Mouse (Mus musculus): Measurements from ENCODE around the gene Agbl4. TPM values are rescaled to one million over a fixed set of nuclear protein-coding genes. Genes with fewer than 3 reads are reported as not detected.
A peak's percentile ranks its signal among the peaks of the same experiment; 100 is the strongest.

The Agbl4 gene
- total and polyA plus RNA-seq, 3 experiments = not detected

DNA sequence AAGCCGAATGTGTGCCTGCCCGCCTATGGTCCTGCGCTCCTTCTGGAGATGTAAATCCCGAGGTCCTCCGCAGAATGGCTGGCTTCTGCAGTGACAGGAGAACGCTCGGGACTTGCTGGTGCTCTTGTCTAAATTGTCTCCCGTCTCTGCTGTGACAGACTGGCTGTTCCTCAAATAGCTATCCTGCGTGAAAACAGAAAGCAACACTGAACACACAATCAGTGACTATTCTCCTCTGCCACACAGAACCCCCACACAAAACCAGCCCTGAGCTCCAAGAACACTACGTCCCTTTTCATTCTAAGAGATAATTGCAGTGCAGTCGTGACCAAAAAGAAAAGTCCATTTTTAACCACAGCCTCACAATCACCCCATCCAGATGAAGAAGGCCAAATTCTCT lies 929.6 kb downstream of the Agbl4 start:
- Histone ChIP-seq H3K4me3 (ENCODE audit: control insufficient read depth in 1 of 2, insufficient read depth in 1 of 2, low read depth in 2 of 2, low read length in 2 of 2) (no peak overlapping the region), H3K27me3 (ENCODE audit: control insufficient read depth in 1 of 2, insufficient read depth in 2 of 2, low read length in 2 of 2) (no peaks in the 10 kb centered on the region), H3K36me3 (ENCODE audit: control insufficient read depth in 1 of 2, insufficient read depth in 2 of 2, low read length in 2 of 2) (no peaks in the 10 kb centered on the region), H3K79me2 (ENCODE audit: control insufficient read depth, insufficient read depth, low read length, poor library complexity) (no peaks in the 10 kb centered on the region), H3K9ac (ENCODE audit: control insufficient read depth, low read depth, low read length, poor library complexity, severe bottlenecking) (no peak overlapping the region), H3K9me3 (replicated peaks; ENCODE audit: insufficient read depth, low read length) (no peaks in the 10 kb centered on the region), H3K27ac (ENCODE audit: control insufficient read depth, low read depth, low read length) (no peak overlapping the region), H3K4me1 (ENCODE audit: control insufficient read depth in 1 of 2, insufficient read depth in 2 of 2, low read length in 2 of 2) (no peaks in the 10 kb centered on the region)
- TF ChIP-seq ZKSCAN1 (IDR thresholded peaks at IDR 0.05; ENCODE audit: low read depth, low read length) (no peak), TCF12 (IDR thresholded peaks at IDR 0.05; ENCODE audit: low read depth, low read length) (no peak), MAX (IDR thresholded peaks at IDR 0.05; ENCODE audit: low read length) (no peak), SIN3A (IDR thresholded peaks at IDR 0.05; ENCODE audit: low read length) (no peak), ZNF384 (IDR thresholded peaks at IDR 0.05; ENCODE audit: low read depth, low read length) (no peak), TBP (IDR thresholded peaks at IDR 0.05; ENCODE audit: low read depth, low read length) (no peak), UBTF (IDR thresholded peaks at IDR 0.05; ENCODE audit: borderline replicate concordance, insufficient read depth, low read depth, low read length) (no peak), MEF2A (IDR thresholded peaks at IDR 0.05; ENCODE audit: extremely low read depth, insufficient replicate concordance, low read depth, low read length, poor library complexity, severe bottlenecking) (no peak), CHD2 (IDR thresholded peaks at IDR 0.05; ENCODE audit: low read length) (no peak), SMC3 (IDR thresholded peaks at IDR 0.05; ENCODE audit: low read depth, low read length) (no peak)
- DNase-seq (ENCODE audit: low read depth, low spot score) = no peak

DNA sequence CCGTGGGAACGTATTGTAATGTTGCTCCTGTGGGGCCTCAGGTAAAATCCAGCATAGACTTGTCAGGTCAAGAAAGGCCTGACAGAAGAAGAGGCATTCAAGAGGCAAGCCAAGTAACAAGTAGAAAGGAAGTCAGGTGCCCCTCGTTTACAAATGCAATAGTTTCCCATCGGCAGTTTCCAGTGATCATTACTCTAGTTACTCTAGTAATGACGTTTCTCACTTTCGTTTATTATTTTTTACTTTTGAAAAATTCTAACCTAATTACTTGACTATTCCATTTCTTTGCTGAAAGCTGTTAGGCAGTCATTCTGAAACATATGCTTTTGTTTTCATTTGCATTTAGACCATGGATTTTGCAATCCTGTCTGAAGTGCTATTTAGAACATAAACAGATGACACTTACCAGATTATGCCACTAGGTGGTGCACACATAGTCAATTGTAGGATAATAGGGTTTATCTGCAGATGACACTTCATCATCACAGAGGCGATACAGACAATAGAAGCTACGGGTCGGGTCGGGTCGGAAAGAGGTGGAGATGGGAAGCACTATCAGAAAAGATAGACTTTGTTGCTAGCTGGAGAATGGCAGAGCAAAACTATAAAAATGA lies 930.4 kb downstream of the Agbl4 start:
- TF ChIP-seq USF1 (IDR thresholded peaks at IDR 0.05; ENCODE audit: low read depth, low read length) (no peak), TAL1 (IDR thresholded peaks at IDR 0.05; ENCODE audit: low read length) (no peak), MXI1 (IDR thresholded peaks at IDR 0.05; ENCODE audit: low read depth, low read length) (no peak), GABPA (IDR thresholded peaks at IDR 0.05; ENCODE audit: low read depth, low read length) (no peak), RCOR1 (IDR thresholded peaks at IDR 0.05; ENCODE audit: low read depth, low read length) (no peak), POLR2AphosphoS5 (IDR thresholded peaks at IDR 0.05; ENCODE audit: borderline replicate concordance, low read depth, low read length) (no peak), CTCF (IDR thresholded peaks at IDR 0.05 in 2 of 3, conservative IDR thresholded peaks at IDR 0.05 in 1 of 3; ENCODE audit: control insufficient read depth in 1 of 3, insufficient read depth in 1 of 3, low read depth in 2 of 3, low read length in 3 of 3, poor library complexity in 1 of 3, severe bottlenecking in 1 of 3) (peak in 2 of 3 experiments; percentile 11 to 34; a peak in 2 of 6 replicates), MEF2A (IDR thresholded peaks at IDR 0.05; ENCODE audit: extremely low read depth, insufficient replicate concordance, low read depth, low read length, poor library complexity, severe bottlenecking) (no peak), GATA1 (IDR thresholded peaks at IDR 0.05; ENCODE audit: low read depth, low read length) (no peak), CHD2 (IDR thresholded peaks at IDR 0.05; ENCODE audit: low read length) (no peak), SMC3 (IDR thresholded peaks at IDR 0.05; ENCODE audit: low read depth, low read length) (peak; percentile 30), E2F4 (IDR thresholded peaks at IDR 0.05; ENCODE audit: borderline replicate concordance, low read depth, low read length) (no peak), ETS1 (IDR thresholded peaks at IDR 0.05; ENCODE audit: low read depth, low read length) (no peak), TCF12 (IDR thresholded peaks at IDR 0.05; ENCODE audit: low read depth, low read length) (no peak)
- Histone ChIP-seq H3K4me1 (ENCODE audit: control insufficient read depth in 1 of 2, insufficient read depth in 2 of 2, low read length in 2 of 2) (no peaks in the 10 kb centered on the region), H3K79me2 (ENCODE audit: control insufficient read depth, insufficient read depth, low read length, poor library complexity) (no peaks in the 10 kb centered on the region), H3K36me3 (ENCODE audit: control insufficient read depth in 1 of 2, insufficient read depth in 2 of 2, low read length in 2 of 2) (no peaks in the 10 kb centered on the region), H3K9me3 (replicated peaks; ENCODE audit: insufficient read depth, low read length) (no peaks in the 10 kb centered on the region), H3K27ac (ENCODE audit: control insufficient read depth, low read depth, low read length) (no peak overlapping the region), H3K4me3 (ENCODE audit: control insufficient read depth in 1 of 2, insufficient read depth in 1 of 2, low read depth in 2 of 2, low read length in 2 of 2) (no peak overlapping the region), H3K27me3 (ENCODE audit: control insufficient read depth in 1 of 2, insufficient read depth in 2 of 2, low read length in 2 of 2) (no peaks in the 10 kb centered on the region), H3K9ac (ENCODE audit: control insufficient read depth, low read depth, low read length, poor library complexity, severe bottlenecking) (no peak overlapping the region)
- peak; percentile 14 for DNase-seq (ENCODE audit: low read depth, low spot score)
